Mouse (Mus musculus) embryo, embryonic 9.5 days (tissue): Measurements from ENCODE around the gene Slc22a20.
A peak's percentile ranks its signal among the peaks of the same experiment; 100 is the strongest.

ENCODE experiments used
- DNase-seq: peaks from one replicate; pipeline ENCODE4 v3.0.0-alpha.2; 2017; ENCODE audit errors: extremely low spot score

Gene Slc22a20

DNA sequence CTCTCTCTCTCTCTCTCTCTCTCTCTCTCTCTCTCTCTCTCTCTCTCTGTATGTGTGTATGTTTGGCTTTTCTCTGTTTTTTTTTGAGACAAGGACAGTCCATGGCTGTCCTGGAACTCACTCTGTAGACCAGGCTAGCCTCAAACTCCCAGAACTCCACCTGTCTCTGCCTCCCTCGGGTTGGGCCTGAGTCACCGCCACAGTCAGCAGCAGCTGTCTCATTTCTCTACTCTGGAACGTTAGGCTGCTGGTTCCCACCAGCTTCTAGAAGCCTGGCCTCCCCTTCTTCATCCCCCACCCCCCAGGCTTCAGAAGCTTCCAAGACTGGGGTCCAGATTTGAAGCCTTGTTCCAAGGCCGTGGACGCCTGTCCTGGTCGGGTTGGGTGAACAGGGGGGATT lies 3.6 kb upstream of the Slc22a20 start:
- DNase-seq: no peak

DNA sequence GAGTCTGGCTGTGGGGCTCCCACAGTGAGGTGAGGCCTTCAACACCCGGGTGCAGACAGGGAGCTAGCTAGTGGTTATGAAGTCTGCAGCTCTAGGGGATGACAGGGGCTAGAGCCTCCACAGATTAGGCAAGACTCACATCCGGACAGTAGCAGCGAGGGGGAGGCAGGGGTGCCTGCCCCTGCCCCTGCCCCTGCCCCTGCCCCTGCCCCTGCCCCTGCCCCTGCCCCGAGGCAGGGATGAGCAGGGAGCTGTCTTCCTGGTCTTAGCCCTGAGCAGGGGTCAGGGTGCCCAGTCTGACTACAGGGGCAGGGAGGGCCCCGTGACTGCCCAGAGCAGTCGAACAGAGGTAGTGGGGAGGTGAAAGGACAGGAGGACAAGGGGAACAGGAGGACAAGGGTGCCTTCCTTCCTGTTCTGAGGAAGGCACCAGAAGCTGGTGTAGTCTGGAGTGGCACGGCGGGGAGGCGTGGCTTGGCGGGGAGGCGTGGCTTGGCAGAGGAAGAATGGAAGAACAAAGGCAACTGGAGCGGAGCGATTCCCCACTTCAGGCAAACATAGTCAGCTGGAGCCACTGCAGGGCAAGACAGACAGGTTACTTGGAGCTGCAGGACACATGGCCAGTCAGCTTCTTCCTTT lies 3.0 kb upstream of the Slc22a20 start:
- peak; percentile 84 for DNase-seq

DNA sequence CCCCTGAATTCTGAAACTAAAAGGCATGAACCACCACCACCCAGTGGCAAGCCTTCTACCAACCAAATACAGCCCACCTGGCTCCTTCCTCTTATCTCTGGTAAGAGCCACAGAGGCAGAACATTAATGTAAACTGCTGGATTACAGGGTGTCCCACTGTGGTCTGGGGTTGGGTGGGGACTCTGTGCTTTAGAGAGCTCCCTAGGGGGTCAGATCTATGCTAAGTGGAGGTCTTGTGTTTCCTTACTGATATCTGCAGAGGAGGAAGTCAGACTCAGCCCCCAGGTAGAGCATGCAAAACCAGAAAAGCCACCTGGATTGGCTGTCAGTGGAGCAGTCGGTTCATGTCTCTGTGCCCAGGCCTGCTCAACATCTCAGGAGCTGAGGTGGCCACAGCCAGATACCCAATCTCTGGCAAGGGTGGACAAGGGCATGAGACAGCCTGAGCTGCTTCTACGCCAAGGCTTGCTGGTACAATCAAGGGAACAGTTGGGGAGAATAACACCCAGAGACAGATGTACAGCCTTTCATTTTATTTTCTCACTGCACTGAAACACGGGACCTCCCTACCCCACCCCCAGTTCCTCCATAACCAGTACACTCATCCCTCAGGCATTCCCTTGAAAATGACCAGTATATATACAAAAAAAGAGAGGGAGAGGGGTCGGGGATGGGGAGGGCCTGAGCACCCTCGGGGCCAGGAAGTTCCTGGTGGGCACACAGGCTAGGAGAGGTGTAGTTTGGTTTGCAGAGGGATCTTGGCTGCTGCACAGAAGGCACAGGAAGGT lies 2.3 kb upstream of the Slc22a20 start:
- DNase-seq: no peak

DNA sequence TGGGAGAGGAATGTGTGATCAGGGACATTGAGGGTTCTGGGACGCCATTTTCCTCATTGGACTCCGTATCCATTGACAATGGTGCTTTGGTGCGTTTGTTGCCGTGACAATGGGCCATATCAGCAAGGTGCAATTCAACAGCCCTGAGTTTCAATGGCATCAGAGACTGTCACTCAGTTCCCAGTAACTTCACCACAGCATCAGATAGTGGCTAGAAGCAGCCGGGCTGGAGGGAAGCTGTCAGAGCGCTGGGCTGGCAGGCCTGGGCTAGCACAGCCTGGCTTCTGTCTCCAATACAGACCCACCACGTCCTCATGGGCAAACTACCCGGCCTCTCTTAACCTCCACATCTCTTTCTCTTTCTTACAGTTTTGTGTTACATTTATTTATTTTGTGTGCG lies 5.5 kb downstream of the Slc22a20 start:
- no peak for DNase-seq

DNA sequence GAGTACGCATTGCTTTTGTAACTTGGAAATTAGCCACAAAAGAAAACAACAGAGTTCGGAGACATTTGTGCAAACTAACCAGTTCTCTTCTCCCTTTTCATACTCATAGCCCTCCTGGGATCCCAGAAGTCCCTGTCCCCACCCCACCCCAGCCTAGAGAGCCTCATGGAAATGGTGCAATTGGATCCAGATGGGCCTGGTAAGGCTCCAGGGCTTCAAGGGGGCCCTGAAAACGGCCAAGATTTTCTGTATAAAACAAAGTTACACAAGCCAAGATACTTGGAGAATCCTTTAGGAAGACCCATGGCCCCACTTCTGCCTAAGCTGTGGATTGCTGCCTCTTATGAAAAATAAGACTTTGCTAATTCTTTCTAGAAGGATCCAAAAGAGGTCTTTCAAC lies 8.2 kb downstream of the Slc22a20 start:
- DNase-seq: no peak

DNA sequence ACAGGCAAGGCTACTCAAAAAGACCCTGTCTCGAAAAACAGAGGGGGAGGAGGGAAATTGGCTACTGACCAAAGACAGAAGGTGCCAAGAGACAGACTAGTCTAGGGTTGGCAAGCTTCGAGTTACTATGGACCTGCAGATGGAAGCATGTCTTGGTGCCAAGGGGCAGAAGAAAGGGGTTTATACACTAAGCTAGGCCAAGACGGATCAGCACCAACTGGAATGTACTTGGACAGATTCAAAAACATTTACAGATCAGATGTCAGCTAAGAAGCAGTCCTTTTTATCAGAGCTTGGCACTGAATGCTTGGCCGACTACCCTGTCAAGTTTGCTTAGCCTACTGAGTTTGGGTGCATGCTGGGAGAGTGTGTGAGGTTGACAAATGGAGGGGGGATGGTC lies 10.3 kb downstream of the Slc22a20 start:
- no peak for DNase-seq

DNA sequence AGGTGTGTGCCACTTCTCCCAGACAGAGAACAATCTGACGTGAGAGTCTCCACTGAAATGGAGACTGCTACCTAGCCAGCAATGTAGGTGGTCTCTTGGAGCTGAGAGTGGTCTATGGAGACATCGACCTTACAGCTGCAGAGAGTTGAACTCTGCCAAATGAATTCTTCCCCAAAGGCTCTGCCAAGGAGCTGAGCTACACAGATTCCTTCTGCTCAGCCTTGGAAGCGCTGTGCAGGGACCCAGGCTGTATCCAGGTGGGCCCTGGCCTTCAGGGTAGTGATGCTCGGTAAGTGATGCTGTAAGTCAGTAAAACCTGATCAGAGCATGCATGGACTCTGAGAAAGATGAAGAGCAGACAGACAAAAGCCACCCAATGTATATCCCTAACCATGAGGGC lies 10.8 kb downstream of the Slc22a20 start:
- DNase-seq: no peak

DNA sequence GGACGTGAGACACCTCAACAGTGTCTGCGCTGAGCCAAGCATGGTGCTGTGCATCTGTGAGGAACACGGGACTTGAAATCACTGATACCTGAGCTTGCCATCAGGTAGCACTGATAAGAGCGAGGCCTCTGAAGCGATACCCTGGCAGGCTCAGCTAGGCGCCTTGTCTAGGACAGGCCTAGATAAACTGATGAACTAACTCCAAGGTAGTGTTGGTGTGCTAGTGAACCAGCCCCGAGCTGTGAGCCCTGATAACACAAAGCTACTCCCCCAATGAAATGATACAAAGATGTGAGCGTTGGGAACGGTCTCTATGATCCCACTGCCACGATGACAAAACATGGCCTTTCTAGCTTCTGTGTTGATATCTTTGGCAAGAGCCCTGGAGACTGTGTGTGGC lies 18.3 kb downstream of the Slc22a20 start:
- DNase-seq: no peak

DNA sequence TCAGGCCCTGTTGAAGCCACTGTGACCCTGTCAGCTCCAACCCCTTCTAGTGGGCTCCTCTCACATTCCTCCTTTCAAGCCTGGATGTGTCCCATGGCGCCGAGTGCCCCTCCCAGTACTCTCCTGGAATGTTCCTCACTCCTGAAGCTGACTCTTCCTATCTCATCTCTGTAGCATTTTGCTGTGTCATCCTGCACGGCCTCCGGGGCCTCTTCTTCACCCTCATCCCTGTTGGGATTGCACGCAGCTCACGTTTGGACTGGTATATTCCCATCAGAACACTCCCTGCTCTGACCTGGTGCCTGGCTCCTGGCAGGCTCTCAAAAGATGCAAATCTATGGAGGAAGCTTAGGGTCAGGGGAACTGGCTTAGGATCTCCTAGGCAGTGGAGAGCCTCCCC lies 19.2 kb downstream of the Slc22a20 start:
- DNase-seq: no peak

DNA sequence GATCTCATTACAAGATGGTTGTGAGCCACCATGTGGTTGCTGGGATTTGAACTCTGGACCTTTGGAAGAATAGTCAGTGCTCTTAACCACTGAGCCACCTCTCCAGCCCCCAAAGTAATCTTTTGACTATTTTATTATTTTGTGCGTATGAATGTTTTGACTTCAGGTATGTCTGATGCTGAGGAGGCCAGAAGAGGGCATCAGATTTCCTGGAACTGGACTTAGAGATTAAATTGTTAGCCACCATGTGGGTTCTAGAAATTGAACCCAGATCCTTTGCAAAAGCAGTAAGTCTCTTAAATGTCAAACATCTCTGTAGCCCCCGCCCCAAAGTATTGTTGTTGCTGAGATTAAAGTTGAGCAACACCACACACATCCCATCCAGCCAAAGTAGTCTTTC lies 20.0 kb downstream of the Slc22a20 start:
- DNase-seq: no peak

DNA sequence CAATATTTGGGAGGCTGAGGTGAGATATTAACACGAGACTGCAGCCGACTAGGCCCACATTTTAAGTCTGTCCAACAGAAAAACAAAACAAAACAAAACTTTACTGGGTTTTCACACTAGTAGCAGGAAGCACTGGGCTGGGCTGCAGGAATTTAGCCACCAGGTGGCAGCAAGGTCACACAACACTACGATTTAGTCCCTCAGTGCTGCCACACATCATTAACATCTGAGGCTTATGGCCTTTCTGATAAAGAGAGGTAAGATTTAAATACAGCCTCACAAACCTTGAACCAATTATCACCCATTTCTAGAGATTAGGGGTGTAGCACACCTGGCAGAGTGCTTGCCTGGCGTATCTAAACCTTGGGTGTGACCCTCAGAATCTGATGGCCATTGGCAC lies 20.7 kb downstream of the Slc22a20 start:
- peak; percentile 81 for DNase-seq

DNA sequence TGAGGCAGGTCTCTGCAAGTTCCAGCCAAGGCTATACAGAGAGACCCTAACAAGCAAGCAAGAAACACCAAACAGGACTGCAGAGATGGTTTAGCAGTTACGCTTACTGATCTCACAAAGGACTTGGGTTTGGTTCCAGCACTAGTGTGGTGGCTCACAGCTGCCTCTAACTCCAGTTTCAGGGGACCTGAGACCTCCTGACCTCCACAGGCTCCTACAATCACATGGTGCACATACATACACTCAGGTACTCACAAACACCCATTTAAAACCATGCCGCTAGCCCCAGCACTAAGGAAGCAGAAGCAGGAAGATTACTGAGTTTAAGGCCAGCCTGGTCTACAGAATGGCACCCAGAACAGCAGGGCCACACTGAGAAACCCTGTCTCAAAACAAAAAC lies 21.1 kb downstream of the Slc22a20 start:
- DNase-seq: no peak

DNA sequence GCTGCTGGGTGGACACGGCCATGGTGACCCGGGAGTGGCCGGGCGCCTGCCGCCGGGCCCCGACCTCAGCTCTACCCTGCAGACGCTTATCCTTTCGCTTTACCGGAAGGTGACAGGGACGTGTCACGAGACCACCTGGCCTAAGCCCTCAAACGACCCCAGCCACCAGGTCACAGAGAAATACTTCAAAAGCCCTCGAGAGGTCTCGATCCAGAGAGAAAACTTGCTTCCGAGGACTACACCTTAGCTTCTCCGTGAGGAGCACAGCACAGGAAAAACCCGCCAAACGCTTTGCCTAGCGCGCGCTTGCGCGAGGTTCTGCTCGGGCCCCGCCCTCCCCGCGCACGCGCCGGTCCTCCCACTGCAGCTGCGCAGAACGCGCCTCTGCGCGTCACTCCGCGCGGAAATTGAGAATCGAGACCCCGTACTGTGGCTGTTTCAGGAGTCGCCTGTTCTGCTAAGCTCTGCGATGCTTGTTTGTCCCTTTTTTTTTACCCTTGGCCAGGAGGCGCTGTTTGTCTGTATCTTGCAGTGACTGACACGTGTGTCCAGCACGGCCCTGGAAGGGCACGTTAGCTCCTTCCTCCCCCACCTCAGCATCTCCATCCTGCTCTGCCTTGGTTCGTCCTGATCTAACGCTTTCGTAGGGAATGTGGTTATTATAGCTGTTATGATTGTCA lies 21.9 kb downstream of the Slc22a20 start, which contains the start of gene Pola2:
TSS of gene Pola2 (minus strand) at position 320 of the 680 bp plus-strand sequence.
- DNase-seq: peak; percentile 90

DNA sequence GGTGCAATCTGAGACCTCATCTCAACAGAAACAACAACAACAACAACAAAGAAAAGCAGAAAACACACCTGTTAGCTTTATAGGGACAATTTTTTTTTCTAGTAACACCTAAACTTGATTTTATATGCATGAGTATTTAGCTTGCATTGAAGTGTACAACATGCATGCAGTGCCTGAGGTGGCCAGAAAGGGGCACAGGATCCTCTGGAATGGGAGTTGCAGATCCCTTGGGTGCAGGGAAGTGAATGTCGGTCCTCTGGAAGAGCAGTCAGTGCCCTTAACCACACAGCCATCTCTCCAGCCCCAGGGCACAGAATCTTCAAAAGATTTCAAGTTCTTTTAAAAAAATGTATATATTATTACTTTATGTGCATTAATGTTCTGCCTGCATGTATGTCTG lies 23.3 kb downstream of the Slc22a20 start:
- DNase-seq: no peak

DNA sequence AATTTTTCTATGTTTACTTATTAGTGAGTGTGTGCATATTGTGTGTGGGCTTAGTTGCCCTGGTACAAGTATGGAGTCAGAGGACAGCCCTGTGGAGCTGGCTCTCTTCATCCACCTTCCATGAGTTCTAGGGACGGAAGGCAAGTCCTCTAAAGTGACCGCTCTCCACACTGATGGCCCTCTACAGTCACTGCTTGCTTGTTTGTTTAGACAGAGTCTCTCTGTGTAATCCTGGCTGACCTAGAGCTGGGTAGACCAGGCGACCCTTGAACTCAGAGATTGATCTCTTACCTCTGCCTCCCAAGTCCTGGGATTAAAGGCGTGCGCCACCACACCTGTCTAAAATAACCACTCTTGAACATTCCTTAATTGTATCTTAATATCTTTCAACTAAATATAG lies 28.6 kb downstream of the Slc22a20 start:
- DNase-seq: no peak

DNA sequence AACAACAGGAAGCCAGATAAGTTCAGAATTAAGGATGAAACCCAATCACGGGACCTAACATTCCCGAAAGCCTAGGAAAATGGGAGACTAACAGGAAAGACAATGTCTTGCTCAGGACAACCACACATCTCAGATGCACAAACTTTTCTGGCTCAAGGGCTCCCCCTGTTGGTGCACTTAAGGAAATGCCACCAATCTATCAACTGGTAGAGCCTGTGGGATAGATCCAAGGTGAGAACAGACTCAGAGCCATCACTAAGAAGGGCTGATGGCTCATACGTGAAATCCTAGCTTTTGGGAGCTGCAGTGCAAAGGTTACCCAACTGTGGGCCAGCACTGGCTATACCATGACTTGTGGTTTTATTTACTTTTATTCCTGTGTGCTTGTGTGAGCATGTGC lies 29.3 kb downstream of the Slc22a20 start:
- peak; percentile 79 for DNase-seq

DNA sequence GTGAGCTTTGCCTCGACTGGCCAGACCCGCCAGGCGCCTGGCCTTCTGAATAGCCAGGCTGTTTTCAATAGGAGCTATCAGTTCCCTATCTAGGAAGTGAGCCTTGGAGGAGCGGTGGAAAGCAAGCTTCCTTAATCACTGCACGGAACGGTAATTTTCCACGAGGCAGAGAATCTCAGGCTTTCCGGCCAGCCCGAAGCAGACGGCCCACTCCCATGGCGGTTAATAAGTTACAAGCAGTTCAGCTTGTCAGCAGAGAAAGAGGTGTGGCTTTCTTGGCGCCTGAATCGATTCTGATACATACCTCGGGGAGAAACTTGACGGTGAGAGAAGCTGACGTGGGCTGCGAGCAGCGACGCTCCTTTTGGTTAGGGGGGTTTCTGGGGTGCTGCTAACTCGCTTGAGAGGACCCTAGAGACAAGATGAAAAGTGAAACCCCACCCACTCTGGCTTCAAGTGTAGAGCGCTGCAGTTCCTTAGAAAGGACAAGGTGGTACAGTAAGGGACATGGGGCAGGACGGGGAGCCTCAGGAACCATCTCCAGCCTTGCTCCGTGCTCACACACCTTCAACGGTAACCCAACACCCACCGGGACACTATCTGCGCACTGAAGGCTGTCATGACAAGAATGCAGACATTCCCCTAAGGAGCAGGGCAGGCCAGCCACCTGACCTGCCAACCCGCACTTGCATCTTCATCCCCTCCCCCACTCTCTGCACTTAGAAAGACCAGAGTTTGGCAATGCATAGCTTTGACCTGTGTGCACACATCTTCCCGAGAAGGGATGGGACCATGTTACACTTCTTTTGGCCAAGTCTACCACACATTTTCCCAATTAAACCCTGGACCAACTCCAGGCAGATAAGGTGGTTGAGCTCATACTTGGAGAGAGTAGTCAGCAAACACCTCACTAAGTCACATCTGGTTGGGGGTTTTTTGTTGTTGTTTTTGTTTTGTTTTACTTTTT lies 30.0 kb downstream of the Slc22a20 start:
- no peak for DNase-seq

DNA sequence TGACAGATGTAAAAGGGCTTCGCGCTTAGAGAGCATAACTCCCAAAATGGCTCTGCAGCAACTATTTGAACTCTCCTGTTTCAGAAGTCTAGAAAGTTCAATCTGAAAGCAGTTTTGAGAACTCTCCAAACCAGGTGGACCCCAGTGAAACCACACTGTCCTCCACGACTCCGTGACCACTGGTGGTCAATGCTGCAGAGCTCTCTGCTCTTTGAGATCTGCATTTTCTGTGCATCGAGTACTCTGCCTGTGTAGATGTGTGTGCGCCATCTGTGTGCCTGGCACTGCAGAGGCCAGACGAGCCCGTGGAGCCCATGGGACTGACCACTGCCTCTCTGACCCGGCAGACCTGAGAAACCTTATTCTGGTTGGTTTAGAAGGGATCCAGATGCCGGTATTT lies 31.0 kb downstream of the Slc22a20 start:
- no peak for DNase-seq

DNA sequence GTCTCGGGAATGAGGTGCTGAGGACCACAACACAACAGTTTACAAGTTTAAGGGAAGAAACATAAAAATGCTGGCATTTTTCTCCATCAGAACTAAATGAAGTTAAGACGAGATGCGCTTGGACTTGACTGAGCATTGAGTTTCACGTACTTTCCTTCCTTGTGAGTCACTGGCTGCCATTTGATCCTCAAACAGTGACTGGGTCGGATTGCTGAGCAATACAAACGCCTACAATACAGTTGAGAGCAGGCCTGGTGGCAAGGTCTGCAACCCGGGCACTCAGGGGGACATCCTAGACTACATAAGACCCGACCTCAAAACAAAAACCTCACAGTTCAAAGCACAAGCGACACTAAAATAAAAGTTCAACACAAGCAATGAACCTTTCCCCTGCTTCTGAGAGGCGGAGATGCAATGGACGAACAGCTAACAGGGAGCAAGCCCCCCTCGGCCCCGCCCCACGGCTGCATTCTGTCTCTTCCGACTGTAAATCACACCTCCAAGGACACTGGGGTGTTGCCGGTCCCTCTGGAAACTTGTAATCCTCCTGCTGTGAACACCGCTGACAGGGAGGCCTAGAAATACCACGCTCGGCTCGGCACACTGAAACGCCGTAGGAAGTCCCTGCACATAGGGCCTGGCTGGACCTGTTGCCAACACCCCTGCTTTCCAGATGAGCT lies 31.8 kb downstream of the Slc22a20 start:
- no peak for DNase-seq

DNA sequence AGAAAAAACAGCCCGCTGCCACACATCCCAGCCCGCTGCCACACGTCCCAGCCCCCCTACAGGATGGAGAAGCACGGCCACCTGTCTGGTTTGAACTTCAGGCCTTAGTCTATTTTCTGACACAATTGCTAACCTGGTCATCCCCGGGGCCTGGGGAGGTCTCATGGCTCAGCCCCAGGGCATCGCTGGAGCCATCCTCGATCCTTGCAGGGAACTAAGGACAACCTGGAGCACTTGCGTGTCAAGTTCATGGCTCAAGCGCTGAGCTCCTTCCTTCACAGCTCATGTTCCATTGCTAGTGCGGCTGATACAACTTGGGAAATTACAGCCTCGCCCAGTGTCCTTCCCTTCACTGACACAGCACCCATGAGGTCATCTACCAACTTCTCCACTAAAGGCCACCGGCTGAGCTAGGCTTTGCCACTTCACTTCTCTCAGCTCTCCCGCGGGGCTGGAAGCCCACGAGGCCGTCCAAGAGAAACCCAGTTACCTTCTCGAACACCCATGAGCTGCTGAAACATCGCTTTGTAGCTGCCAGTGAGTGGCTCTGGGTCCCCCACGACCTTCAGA lies 32.7 kb downstream of the Slc22a20 start:
- DNase-seq: no peak
